Mouse (Mus musculus) urinary bladder, postnatal 25 days (tissue): ENCODE measurements around the gene Olfr952.

ENCODE experiments used
- DNase-seq: peaks from one replicate; pipeline ENCODE4 v3.0.0; 2022; ENCODE audit warnings: low spot score

Gene Olfr952

GRCm38 (mm10) chr9:39427048-39427447 lies at the start of gene Olfr952:
Olfr952 (minus strand) TSS chr9:39427148.
- DNase-seq = no peak

GRCm38 (mm10) chr9:39471844-39472243 lies 44.9 kb upstream of the Olfr952 start, which contains the start of gene Olfr955:
Olfr955 (minus strand) TSS chr9:39471944.
- DNase-seq = no peak

- DNase-seq = no peak
Observed at GRCm38 (mm10) chr9:39456401-39456800, 29.5 kb upstream of the Olfr952 start, which contains the start of gene Olfr954. Olfr954 (plus strand) TSS chr9:39456701.

GRCm38 (mm10) chr9:39387110-39387509 lies 39.8 kb downstream of the Olfr952 start, which contains the start of gene Olfr951:
Olfr951 (plus strand) TSS chr9:39387410.
- no peak for DNase-seq
